Mouse (Mus musculus) midbrain, embryonic 11.5 days (tissue): ENCODE data around the gene Dnm1. TPM values are rescaled to one million over a fixed set of nuclear protein-coding genes. Genes with fewer than 3 reads are reported as not detected.

Experiments used
- ATAC-seq: fragments of 200-750 bp; cut with Nextera tagmentation; 2 replicates; pipeline ENCODE4 v1.8.0; 2017; ENCODE audit warnings: moderate TSS enrichment, moderate library complexity; ENCODE audit not compliant: low FRiP score
- DNase-seq: peaks from one replicate; pipeline ENCODE4 v3.0.0; 2015; ENCODE audit warnings: low spot score; ENCODE audit errors: missing footprints
- H3K27ac ChIP-seq: fragments of 300-500 bp; sonication (generic); 2 replicates; pipeline ENCODE4 v1.5.1; 2014; ENCODE audit warnings: low read depth, low read length
- H3K27me3 ChIP-seq: fragments of 300-500 bp; sonication (generic); 2 replicates; pipeline ENCODE4 v1.6.1; 2014; ENCODE audit warnings: mild to moderate bottlenecking, low read length, moderate library complexity, mixed read lengths; ENCODE audit not compliant: control insufficient read depth, insufficient read depth
- H3K36me3 ChIP-seq: fragments of 300-500 bp; sonication (generic); 2 replicates; pipeline ENCODE4 v1.6.1; 2014; ENCODE audit warnings: mild to moderate bottlenecking, low read length, moderate library complexity, mixed read lengths; ENCODE audit not compliant: control insufficient read depth, insufficient read depth
- H3K4me1 ChIP-seq: fragments of 300-500 bp; sonication (generic); 2 replicates; pipeline ENCODE4 v1.6.1; 2014; ENCODE audit warnings: low read length; ENCODE audit not compliant: control insufficient read depth, insufficient read depth
- H3K4me2 ChIP-seq: fragments of 300-500 bp; sonication (generic); 2 replicates; pipeline ENCODE4 v1.6.1; 2014; ENCODE audit warnings: mild to moderate bottlenecking, moderate library complexity
- H3K4me3 ChIP-seq: fragments of 300-500 bp; sonication (generic); 2 replicates; pipeline ENCODE4 v1.5.1; 2014; ENCODE audit warnings: low read depth, low read length
- H3K9ac ChIP-seq: fragments of 300-500 bp; sonication (generic); 2 replicates; pipeline ENCODE4 v1.6.1; 2014; ENCODE audit warnings: low read length
- H3K9me3 ChIP-seq: fragments of 300-500 bp; sonication (generic); 2 replicates; pipeline ENCODE4 v1.6.1; 2016; ENCODE audit warnings: low read length; ENCODE audit not compliant: control insufficient read depth
- WGBS: fragments of 180-500 bp; shearing (Covaris S2); extraction: QIAGEN DNeasy Blood & Tissue Kit; methylation state at CpG from one replicate; pipeline ENCODE4 v1.1.7; 2014; 5-methylcytosine and 5-hydroxymethylcytosine counted together
- polyA plus RNA-seq: library from polyadenylated mRNA; unstranded; fragments of >200 nt; fragmentation: Nextera tagmentation; extraction: Ambion mirVana; gene quantifications from 2 replicates; pipeline ENCODE4 v1.2.1, GENCODE M21; 2014

Gene Dnm1
- polyA plus RNA-seq, 1 experiment from 2014 or later: 13.8 TPM

- Histone ChIP-seq H3K9me3 (no peaks in the 10 kb centered on the region), H3K4me1 (peaks cover 20% of the 10 kb centered on the region), H3K36me3 (no peaks in the 10 kb centered on the region), H3K4me3 (no peak overlapping the region), H3K27me3 (peaks cover 5% of the 10 kb centered on the region; the same call in 1 of the 2 replicates), H3K9ac (no peak overlapping the region), H3K4me2 (no peak overlapping the region), H3K27ac (no peak overlapping the region)
- ATAC-seq: no peak
- no peak for DNase-seq
- 78% methylated on average over 9 of the region's 9 CpGs for WGBS
Measured at GRCm38 (mm10) chr2:32321591-32322298, 31.4 kb downstream of the Dnm1 start.

GRCm38 (mm10) chr2:32320721-32321120 lies 32.4 kb downstream of the Dnm1 start:
- ATAC-seq: no peak
- no peak overlapping the region for H3K27ac ChIP-seq
- WGBS: 75% methylated on average over 11 of the region's 11 CpGs
- H3K9me3 ChIP-seq: no peaks in the 10 kb centered on the region
- H3K36me3 ChIP-seq: no peaks in the 10 kb centered on the region
- peaks cover 6% of the 10 kb centered on the region for H3K27me3 ChIP-seq
- H3K4me1 ChIP-seq: peaks cover 24% of the 10 kb centered on the region
- H3K4me3 ChIP-seq: no peak overlapping the region
- no peak overlapping the region for H3K9ac ChIP-seq
- no peak for DNase-seq
- H3K4me2 ChIP-seq: no peak overlapping the region

- Histone ChIP-seq H3K36me3 (no peaks in the 10 kb centered on the region), H3K4me2 (no peak overlapping the region), H3K4me3 (no peak overlapping the region), H3K27ac (no peak overlapping the region), H3K4me1 (peaks cover 28% of the 10 kb centered on the region), H3K9ac (no peak overlapping the region), H3K27me3 (peaks cover 8% of the 10 kb centered on the region), H3K9me3 (no peaks in the 10 kb centered on the region)
- 53% methylated on average over 9 of the region's 9 CpGs for WGBS
- ATAC-seq (no peak), DNase-seq (no peak)
Measured at GRCm38 (mm10) chr2:32319586-32320580, 33.3 kb downstream of the Dnm1 start.

GRCm38 (mm10) chr2:32318709-32319585 lies 34.2 kb downstream of the Dnm1 start:
- Histone ChIP-seq H3K9ac (no peak overlapping the region; the same call in 1 of the 2 replicates), H3K27me3 (peaks cover 8% of the 10 kb centered on the region), H3K4me1 (peaks cover 28% of the 10 kb centered on the region), H3K4me3 (no peak overlapping the region), H3K9me3 (no peaks in the 10 kb centered on the region), H3K27ac (no peak overlapping the region), H3K36me3 (no peaks in the 10 kb centered on the region), H3K4me2 (peak overlapping the region; percentile 37)
- DNase-seq (peak; percentile 81), ATAC-seq (no peak)
- WGBS: 76% methylated on average over 14 of the region's 14 CpGs

- Histone ChIP-seq H3K4me3 (peak overlapping the region; percentile 13), H3K9ac (peak overlapping the region; percentile 49), H3K4me1 (peaks cover 22% of the 10 kb centered on the region), H3K27ac (no peak overlapping the region), H3K27me3 (peaks cover 8% of the 10 kb centered on the region), H3K9me3 (no peaks in the 10 kb centered on the region), H3K36me3 (no peaks in the 10 kb centered on the region), H3K4me2 (peak overlapping the region; percentile 37)
- DNase-seq (peak; percentile 91), ATAC-seq (peak; percentile 56)
- WGBS: 14% methylated on average over 19 of the region's 19 CpGs
Measured at GRCm38 (mm10) chr2:32317791-32318417, 35.2 kb downstream of the Dnm1 start.

- ATAC-seq (no peak), DNase-seq (peak; percentile 87)
- Histone ChIP-seq H3K9ac (no peak overlapping the region), H3K4me3 (no peak overlapping the region), H3K4me2 (no peak overlapping the region), H3K4me1 (peaks cover 21% of the 10 kb centered on the region), H3K9me3 (no peaks in the 10 kb centered on the region), H3K27ac (no peak overlapping the region; the same call in 1 of the 2 replicates), H3K36me3 (no peaks in the 10 kb centered on the region), H3K27me3 (peaks cover 8% of the 10 kb centered on the region)
- WGBS: 79% methylated on average over 20 of the region's 20 CpGs
Measured at GRCm38 (mm10) chr2:32316887-32317656, 36.1 kb downstream of the Dnm1 start.

GRCm38 (mm10) chr2:32315751-32316150 lies 37.4 kb downstream of the Dnm1 start:
- 8% methylated on average over 8 of the region's 8 CpGs for WGBS
- DNase-seq (peak; percentile 83), ATAC-seq (no peak)
- no peak overlapping the region; the same call in 1 of the 2 replicates for H3K9ac ChIP-seq
- H3K4me1 ChIP-seq: peaks cover 29% of the 10 kb centered on the region
- H3K9me3 ChIP-seq: no peaks in the 10 kb centered on the region
- 0 out of 2 replicates have a peak overlapping the region, but pooled peaks have one; percentile 1 for H3K27ac ChIP-seq
- H3K4me2 ChIP-seq: no peak overlapping the region
- H3K36me3 ChIP-seq: no peaks in the 10 kb centered on the region
- H3K27me3 ChIP-seq: peaks cover 8% of the 10 kb centered on the region
- no peak overlapping the region for H3K4me3 ChIP-seq
